Mouse (Mus musculus) thymus, adult 18-20 months (tissue): Measurements from ENCODE around the gene Ssh1.

Experiments used
- DNase-seq, 2 experiments: peaks; one replicate each; pipeline ENCODE4 v3.0.0; 2022; ENCODE audit warnings: mixed read lengths in 2 of 2

Gene Ssh1

GRCm38 (mm10) chr5:113929526-113929925 lies 64.2 kb downstream of the Ssh1 start:
- no peak for DNase-seq

GRCm38 (mm10) chr5:113924608-113925007 lies 69.1 kb downstream of the Ssh1 start:
- DNase-seq = no peak

GRCm38 (mm10) chr5:113921310-113922166 lies 72.2 kb downstream of the Ssh1 start:
- no peak for DNase-seq

GRCm38 (mm10) chr5:113919060-113919459 lies 74.6 kb downstream of the Ssh1 start:
- no peak for DNase-seq

GRCm38 (mm10) chr5:113918654-113919053 lies 75.0 kb downstream of the Ssh1 start:
- no peak for DNase-seq

- DNase-seq = no peak
Observed at GRCm38 (mm10) chr5:113910705-113911104, 83.0 kb downstream of the Ssh1 start.

GRCm38 (mm10) chr5:113910065-113910701 lies 83.5 kb downstream of the Ssh1 start:
- no peak for DNase-seq

- peak; percentile 93 to 95 for DNase-seq
Observed at GRCm38 (mm10) chr5:113908592-113909441, 84.9 kb downstream of the Ssh1 start, which contains the start of gene Coro1c. TSS of gene Coro1c (minus strand) at chr5:113908758.

GRCm38 (mm10) chr5:113907786-113908567 lies 85.7 kb downstream of the Ssh1 start:
- peak; percentile 56 to 66 for DNase-seq

GRCm38 (mm10) chr5:113906958-113907735 lies 86.5 kb downstream of the Ssh1 start:
- no peak for DNase-seq

- DNase-seq = no peak
Observed at GRCm38 (mm10) chr5:113904987-113905386, 88.7 kb downstream of the Ssh1 start.

GRCm38 (mm10) chr5:113902983-113903382 lies 90.7 kb downstream of the Ssh1 start:
- DNase-seq = no peak

- no peak for DNase-seq
Observed at GRCm38 (mm10) chr5:113902017-113902416, 91.7 kb downstream of the Ssh1 start.

- DNase-seq = no peak
Observed at GRCm38 (mm10) chr5:113901074-113901571, 92.6 kb downstream of the Ssh1 start.

- DNase-seq = no peak
Observed at GRCm38 (mm10) chr5:113899543-113899942, 94.2 kb downstream of the Ssh1 start.

GRCm38 (mm10) chr5:113892005-113892404 lies 101.7 kb downstream of the Ssh1 start:
- no peak for DNase-seq

- DNase-seq = no peak
Observed at GRCm38 (mm10) chr5:113890874-113891273, 102.8 kb downstream of the Ssh1 start.

GRCm38 (mm10) chr5:113889912-113890311 lies 103.8 kb downstream of the Ssh1 start:
- no peak for DNase-seq

GRCm38 (mm10) chr5:113889181-113889906 lies 104.3 kb downstream of the Ssh1 start:
- no peak for DNase-seq

- DNase-seq = no peak
Observed at GRCm38 (mm10) chr5:113888186-113888795, 105.4 kb downstream of the Ssh1 start.
